Mouse (Mus musculus) embryonic fibroblast, embryonic 13.5 days (primary cell): Measurements from ENCODE around the gene Dnajc17.

Experiments
- CTCF ChIP-seq: IDR thresholded peaks from 2 replicates; pipeline ENCODE4 v1.5.1; 2011; ENCODE audit warnings: mild to moderate bottlenecking, control low read depth, low read length, moderate library complexity, borderline replicate concordance; ENCODE audit not compliant: insufficient read depth
- POLR2A ChIP-seq: IDR thresholded peaks from 2 replicates; pipeline ENCODE4 v1.6.1; 2011; ENCODE audit warnings: low read depth, mild to moderate bottlenecking, control low read depth, low read length, moderate library complexity

DNA sequence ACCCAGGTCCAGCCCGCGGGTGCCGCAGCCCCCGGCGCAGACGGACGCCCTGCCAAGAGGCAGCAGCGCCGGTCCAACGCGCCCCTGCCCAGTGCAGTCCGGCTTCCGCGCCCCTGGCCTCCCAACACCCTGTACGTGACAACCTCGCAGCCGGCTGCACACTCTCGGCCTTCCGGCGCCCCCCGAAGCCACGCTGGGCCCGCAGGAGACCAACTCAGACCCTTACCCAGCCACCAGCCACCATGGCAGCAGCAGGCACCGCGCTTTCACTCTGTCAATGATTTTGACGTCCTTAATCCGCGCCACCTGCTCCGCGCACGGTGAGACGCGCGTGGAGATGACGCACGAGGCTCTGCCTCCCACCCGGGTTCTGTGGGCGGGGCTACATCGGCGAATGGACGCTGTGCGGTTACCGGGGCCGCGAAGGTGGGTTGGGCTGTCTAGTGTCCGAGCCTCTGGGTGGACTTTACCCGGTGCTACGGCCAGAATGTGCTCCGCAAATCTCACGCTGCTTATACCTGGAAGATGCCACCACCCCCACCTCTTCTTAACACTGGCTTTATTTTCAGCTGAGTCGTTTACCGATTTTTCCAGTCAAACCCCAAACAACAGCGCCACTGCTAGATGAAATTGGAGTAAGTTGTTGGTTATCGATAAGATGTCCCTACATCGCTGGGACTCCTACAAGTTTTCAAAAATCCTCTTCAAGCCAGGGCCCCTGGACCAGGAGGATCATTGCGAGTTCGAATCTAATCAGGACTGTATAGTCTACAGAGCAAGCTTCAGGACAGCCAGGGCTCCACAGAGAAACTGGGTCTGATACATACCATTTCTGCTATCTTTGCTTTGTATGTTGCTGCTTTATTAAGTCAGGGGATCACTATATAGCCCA is 51.7 kb downstream of the Dnajc17 start, which contains the start of gene Rmdn3:
- TF ChIP-seq CTCF (no peak), POLR2A (peak; percentile 82)
